In the genomic region with DNA sequence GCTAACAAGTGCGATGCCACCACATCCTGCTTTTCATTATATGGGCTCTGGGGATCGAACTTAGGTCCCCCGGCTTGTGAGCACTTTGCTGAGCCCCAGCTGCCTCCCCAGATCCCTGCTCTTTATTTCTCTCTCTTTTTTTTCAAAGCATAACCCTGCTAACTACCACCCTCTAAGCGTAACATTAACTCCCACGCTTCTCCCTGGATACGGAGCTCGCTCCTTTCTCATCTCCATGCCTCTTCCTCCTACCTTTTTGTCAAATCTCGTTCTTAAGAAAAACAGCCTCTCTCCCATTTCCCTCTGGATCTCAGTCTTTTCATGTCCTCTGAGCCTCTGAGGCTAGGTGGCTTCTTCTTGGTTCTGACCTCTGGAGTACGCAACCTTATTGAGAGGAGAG, we compare ENCODE assay signal across 18 mouse cellular contexts. TPM values are rescaled to one million over a fixed set of nuclear protein-coding genes. Genes with fewer than 3 reads are reported as not detected.
A peak's percentile ranks its signal among the peaks of the same experiment; 100 is the strongest.
DNase-seq lines count a peak whose midpoint lies in the region; TF ChIP-seq lines count a peak whose summit lies in the region.
"Had no signal": no experiment of that assay in that cellular context is flagged by ENCODE, and none has a peak within 500 bp of the region (broad histone marks: within the 10 kb centered on the region; RNA-seq: fewer than 3 reads in every experiment).

No protein-coding gene starts in this region.

- TF ChIP-seq POLR2A in olfactory bulb, adult 2 months (IDR thresholded peaks at IDR 0.05; ENCODE audit: insufficient read depth, low read depth, low read length), result no peak

- H3K4me3 ChIP-seq in olfactory bulb, adult 2 months (ENCODE audit: insufficient read depth, low read depth, low read length), result no peak overlapping the region
- H3K4me3 ChIP-seq: embryonic facial prominence, embryonic 12.5 days; forebrain, embryonic 15.5 days; heart, adult 2 months; heart, embryonic 15.5 days; hindbrain, embryonic 13.5 days had no signal

- no peak for TF ChIP-seq CTCF in olfactory bulb, adult 2 months (IDR thresholded peaks at IDR 0.05; ENCODE audit: insufficient read depth, low read depth, low read length)

- peaks cover 10% of the 10 kb centered on the region for H3K4me1 ChIP-seq in olfactory bulb, adult 2 months (ENCODE audit: control insufficient read depth, insufficient read depth, low read length)
- H3K4me1 ChIP-seq: embryonic facial prominence, embryonic 12.5 days; heart, embryonic 15.5 days; hindbrain, embryonic 13.5 days had no signal

- 53% methylated on average over 9 of the region's 9 CpGs for WGBS in olfactory bulb, adult 2 months

- peak; percentile 28 for DNase-seq in left cerebral cortex, adult 11 months (ENCODE audit: low spot score)
- DNase-seq in left cerebral cortex, postnatal 36 days (ENCODE audit: low spot score in 2 of 2), result no peak
- DNase-seq in right cerebral cortex, adult 2 months (ENCODE audit: low spot score in 2 of 2), result peak; percentile 36 to 41
- DNase-seq in right cerebral cortex, postnatal 14 days, result no peak
- DNase-seq in thymus, postnatal 25 days, result no peak
- DNase-seq in kidney, adult 9 months, result no peak
- DNase-seq: adrenal gland, postnatal 25 days; cerebellum, adult 11-12 months; cerebellum, adult 9-10 months; cerebellum, postnatal 25 days; gastrocnemius, postnatal 14 days; heart, postnatal 14 days had no signal

- intact Hi-C loops in left cerebral cortex, postnatal 36 days (cut with DNase I), result no loop called here

- H3K27ac ChIP-seq in olfactory bulb, adult 2 months (ENCODE audit: insufficient read depth, low read depth, low read length), result peak overlapping the region; percentile 46
- H3K27ac ChIP-seq: embryonic facial prominence, embryonic 12.5 days; forebrain, embryonic 15.5 days; heart, adult 2 months; heart, embryonic 15.5 days; hindbrain, embryonic 13.5 days had no signal

RNA-seq across cellular contexts. Expression of a gene that starts 45.3 kb away (rescaled TPM):
- 10 to 100 TPM; 39.6 to 46.6 TPM for total RNA-seq in left cerebral cortex, postnatal 36 days (2021)
- not detected in 2 replicates for polyA plus RNA-seq in olfactory bulb, adult 2 months (2012; ENCODE audit: insufficient read depth, insufficient read length, low replicate concordance, missing spikeins)

Comparison
In these comparisons a context has a peak if more than half of its experiments do, and no peak if none do; other contexts are left out.
1. DNase-seq: peak in left cerebral cortex, adult 11 months (single experiment) and right cerebral cortex, adult 2 months (2 of 2); none in left cerebral cortex, postnatal 36 days (0 of 2), right cerebral cortex, postnatal 14 days (single experiment), thymus, postnatal 25 days (single experiment) and kidney, adult 9 months (single experiment).